Mouse (Mus musculus): ENCODE data around the gene Paxx.

GRCm38 (mm10) chr2:25477967-25478675 lies 17.2 kb upstream of the Paxx start:
- TF ChIP-seq CTCF (IDR thresholded peaks at IDR 0.05; ENCODE audit: borderline replicate concordance, insufficient read depth, low read depth, low read length) (0 out of 2 replicates have a peak, but pooled peaks have one; percentile 13), POLR2A (IDR thresholded peaks at IDR 0.05; ENCODE audit: borderline replicate concordance, insufficient read depth, low read length) (peak; percentile 29; the same call in 1 of the 2 replicates)

All from cerebellum, adult 2 months (tissue).